Mouse (Mus musculus) stomach, postnatal 0 days (tissue): ENCODE results near the gene Eif4e. TPM values are rescaled to one million over a fixed set of nuclear protein-coding genes. Genes with fewer than 3 reads are reported as not detected.

ENCODE experiments used
- ATAC-seq: fragments of 200-750 bp; cut with Nextera tagmentation; 2 replicates; pipeline ENCODE4 v1.8.0; 2017; ENCODE audit not compliant: low FRiP score, low TSS enrichment
- DNase-seq: peaks from one replicate; pipeline ENCODE4 v3.0.0-alpha.2; 2016; ENCODE audit warnings: low spot score
- H3K27ac ChIP-seq: fragments of 300-500 bp; sonication (generic); replicated peaks from 2 replicates; pipeline ENCODE4 v1.5.1; 2014; ENCODE audit warnings: mild to moderate bottlenecking, control low read depth
- H3K27me3 ChIP-seq: fragments of 300-500 bp; sonication (generic); 2 replicates; pipeline ENCODE4 v1.6.1; 2014; ENCODE audit warnings: low read length; ENCODE audit not compliant: control insufficient read depth, insufficient read depth
- H3K36me3 ChIP-seq: fragments of 300-500 bp; sonication (generic); 2 replicates; pipeline ENCODE4 v1.6.1; 2014; ENCODE audit warnings: low read length, mixed read lengths; ENCODE audit not compliant: control insufficient read depth, insufficient read depth
- H3K4me1 ChIP-seq: fragments of 300-500 bp; sonication (generic); replicated peaks from 2 replicates; pipeline ENCODE4 v1.6.1; 2014; ENCODE audit warnings: antibody characterized with exemption; ENCODE audit not compliant: control insufficient read depth, insufficient read depth
- H3K4me2 ChIP-seq: fragments of 300-500 bp; sonication (generic); replicated peaks from 2 replicates; pipeline ENCODE4 v1.6.1; 2014; ENCODE audit warnings: low read depth, mild to moderate bottlenecking, control low read depth, moderate library complexity
- H3K4me3 ChIP-seq: fragments of 300-500 bp; sonication (generic); 2 replicates; pipeline ENCODE4 v1.5.1; 2014; ENCODE audit warnings: low read depth, low read length, control low read depth
- H3K9ac ChIP-seq: fragments of 300-500 bp; sonication (generic); 2 replicates; pipeline ENCODE4 v1.6.1; 2014; ENCODE audit warnings: mild to moderate bottlenecking, low read length, control low read depth, mixed read lengths
- H3K9me3 ChIP-seq: fragments of 300-500 bp; sonication (generic); 2 replicates; pipeline ENCODE4 v1.6.1; 2016; ENCODE audit warnings: low read length; ENCODE audit not compliant: control insufficient read depth
- CTCF ChIP-seq: IDR thresholded peaks from 2 replicates; pipeline ENCODE4 v1.5.1; 2016; ENCODE audit warnings: antibody characterized with exemption, low read depth, mild to moderate bottlenecking, moderate library complexity
- EP300 ChIP-seq: optimal IDR thresholded peaks from 2 replicates; pipeline ENCODE3; 2016; ENCODE audit warnings: antibody characterized with exemption
- WGBS: fragments of 180-500 bp; shearing (Covaris S2); extraction: QIAGEN DNeasy Blood & Tissue Kit; methylation state at CpG from one replicate; pipeline ENCODE4 v1.1.7; 2014; 5-methylcytosine and 5-hydroxymethylcytosine counted together
- polyA plus RNA-seq: library from polyadenylated mRNA; unstranded; fragments of >200 nt; fragmentation: Nextera tagmentation; extraction: Ambion mirVana; gene quantifications from 2 replicates; pipeline ENCODE4 v1.2.1, GENCODE M21; 2015

The Eif4e gene
- polyA plus RNA-seq, 1 experiment from 2014 or later = 162 TPM

DNA sequence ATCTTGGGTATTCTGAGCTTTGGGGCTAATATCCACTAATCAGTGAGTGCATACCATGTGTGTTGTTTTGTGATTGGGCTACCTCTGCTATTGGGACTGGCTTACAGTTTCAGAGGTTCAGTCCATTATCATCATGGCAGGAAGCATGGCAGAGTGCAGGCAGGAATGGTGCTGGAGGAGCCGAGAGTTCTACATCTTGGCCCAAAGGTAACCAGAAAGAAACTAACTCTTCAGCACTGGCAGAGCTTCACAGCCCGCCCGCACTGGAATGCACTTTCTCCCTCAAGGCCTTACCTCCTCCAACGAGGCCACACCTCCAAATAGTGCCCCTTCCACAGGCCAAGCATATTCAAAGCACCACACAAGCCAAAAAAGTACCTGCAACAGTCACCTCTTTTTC is 27.2 kb upstream of the Eif4e start:
- no peaks in the 10 kb centered on the region for H3K36me3 ChIP-seq
- H3K4me3 ChIP-seq = no peak overlapping the region
- H3K9me3 ChIP-seq = no peaks in the 10 kb centered on the region
- TF ChIP-seq CTCF (no peak), EP300 (no peak)
- no peak overlapping the region for H3K27ac ChIP-seq
- H3K4me2 ChIP-seq = no peak overlapping the region
- DNase-seq (no peak), ATAC-seq (no peak)
- no peaks in the 10 kb centered on the region for H3K27me3 ChIP-seq
- H3K4me1 ChIP-seq = no peaks in the 10 kb centered on the region
- 56% methylated on average over 4 of the region's 4 CpGs for WGBS
- no peak overlapping the region for H3K9ac ChIP-seq

- Histone ChIP-seq H3K9ac (no peak overlapping the region), H3K36me3 (no peaks in the 10 kb centered on the region), H3K4me2 (no peak overlapping the region), H3K4me3 (no peak overlapping the region), H3K27me3 (no peaks in the 10 kb centered on the region), H3K4me1 (no peaks in the 10 kb centered on the region), H3K27ac (no peak overlapping the region), H3K9me3 (no peaks in the 10 kb centered on the region)
- no peak for TF ChIP-seq EP300
- TF ChIP-seq CTCF = no peak
- DNase-seq (no peak), ATAC-seq (no peak)
- 66% methylated on average over 15 of the region's 15 CpGs for WGBS
These were observed 25.9 kb upstream of the Eif4e start for GRCm38 (mm10) chr3:138499854-138500740.

- ATAC-seq (no peak), DNase-seq (no peak)
- Histone ChIP-seq H3K9me3 (no peaks in the 10 kb centered on the region), H3K9ac (no peak overlapping the region), H3K4me3 (no peak overlapping the region), H3K36me3 (no peaks in the 10 kb centered on the region), H3K4me1 (no peaks in the 10 kb centered on the region), H3K4me2 (no peak overlapping the region), H3K27ac (no peak overlapping the region), H3K27me3 (no peaks in the 10 kb centered on the region)
- WGBS = 80% methylated on average over 11 of the region's 11 CpGs
- no peak for TF ChIP-seq EP300
- no peak for TF ChIP-seq CTCF
These were observed 22.2 kb upstream of the Eif4e start for GRCm38 (mm10) chr3:138503754-138504153.

DNA sequence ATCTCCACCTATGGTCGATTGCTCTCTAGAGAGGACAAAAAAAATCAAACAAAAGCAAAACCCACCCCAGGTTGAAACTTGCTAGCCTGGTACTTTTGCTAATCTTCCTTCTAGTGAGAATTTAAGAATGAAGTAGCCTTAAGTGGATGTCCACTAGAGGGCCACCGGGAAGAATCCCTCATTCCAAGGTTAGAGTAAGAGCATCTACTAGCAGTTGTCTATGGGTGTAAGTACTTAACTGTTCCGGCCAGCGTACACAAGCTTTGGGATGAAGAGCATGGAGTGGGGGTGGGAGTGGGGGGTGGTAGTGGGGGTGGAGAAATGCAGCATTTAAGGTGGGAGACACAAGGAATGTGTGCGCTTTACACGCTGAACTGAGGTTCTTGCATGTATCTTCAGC is 19.2 kb upstream of the Eif4e start:
- ATAC-seq (no peak), DNase-seq (peak; percentile 25)
- H3K27me3 ChIP-seq = no peaks in the 10 kb centered on the region
- no peaks in the 10 kb centered on the region for H3K36me3 ChIP-seq
- H3K4me3 ChIP-seq = no peak overlapping the region
- WGBS = 52% methylated on average over 6 of the region's 6 CpGs
- no peaks in the 10 kb centered on the region for H3K4me1 ChIP-seq
- no peaks in the 10 kb centered on the region for H3K9me3 ChIP-seq
- TF ChIP-seq EP300 = no peak
- peak; percentile 77 for TF ChIP-seq CTCF
- H3K4me2 ChIP-seq = no peak overlapping the region
- H3K27ac ChIP-seq = no peak overlapping the region
- no peak overlapping the region for H3K9ac ChIP-seq

- no peak overlapping the region for H3K27ac ChIP-seq
- 86% methylated on average over 2 of the region's 2 CpGs for whole genome bisulfite sequencing
- H3K4me1 ChIP-seq = no peaks in the 10 kb centered on the region
- no peak overlapping the region for H3K9ac ChIP-seq
- H3K36me3 ChIP-seq = no peaks in the 10 kb centered on the region
- ATAC-seq (no peak), DNase-seq (no peak)
- no peaks in the 10 kb centered on the region for H3K9me3 ChIP-seq
- no peak overlapping the region for H3K4me3 ChIP-seq
- no peaks in the 10 kb centered on the region for H3K27me3 ChIP-seq
- H3K4me2 ChIP-seq = no peak overlapping the region
- TF ChIP-seq EP300 (no peak), CTCF (no peak)
These were observed 16.4 kb upstream of the Eif4e start for GRCm38 (mm10) chr3:138509581-138509980.

- no peak overlapping the region for H3K4me3 ChIP-seq
- no peak overlapping the region for H3K27ac ChIP-seq
- no peak overlapping the region for H3K9ac ChIP-seq
- no peak for DNase-seq
- H3K27me3 ChIP-seq = no peaks in the 10 kb centered on the region
- WGBS = 80% methylated on average over 5 of the region's 5 CpGs
- TF ChIP-seq CTCF (no peak), EP300 (no peak)
- no peak overlapping the region for H3K4me2 ChIP-seq
- H3K9me3 ChIP-seq = no peaks in the 10 kb centered on the region
- no peak for ATAC-seq
- H3K4me1 ChIP-seq = no peaks in the 10 kb centered on the region
- H3K36me3 ChIP-seq = no peaks in the 10 kb centered on the region
These were observed 15.5 kb upstream of the Eif4e start for GRCm38 (mm10) chr3:138510471-138510870.
